Mouse (Mus musculus): ENCODE measurements around the gene Cyp4v3.

Gene Cyp4v3

GRCm38 (mm10) chr8:45310967-45311366 lies 22.0 kb downstream of the Cyp4v3 start:
- DNase-seq = peak in 1 of 2 experiments; percentile 49

- no peak for DNase-seq
Observed at GRCm38 (mm10) chr8:45308366-45308765, 24.6 kb downstream of the Cyp4v3 start, which contains the start of gene Gm45753. Gene Gm45753 (minus strand): TSS chr8:45308466.

- no peak for DNase-seq
Observed at GRCm38 (mm10) chr8:45305479-45305878, 27.5 kb downstream of the Cyp4v3 start.

DNA sequence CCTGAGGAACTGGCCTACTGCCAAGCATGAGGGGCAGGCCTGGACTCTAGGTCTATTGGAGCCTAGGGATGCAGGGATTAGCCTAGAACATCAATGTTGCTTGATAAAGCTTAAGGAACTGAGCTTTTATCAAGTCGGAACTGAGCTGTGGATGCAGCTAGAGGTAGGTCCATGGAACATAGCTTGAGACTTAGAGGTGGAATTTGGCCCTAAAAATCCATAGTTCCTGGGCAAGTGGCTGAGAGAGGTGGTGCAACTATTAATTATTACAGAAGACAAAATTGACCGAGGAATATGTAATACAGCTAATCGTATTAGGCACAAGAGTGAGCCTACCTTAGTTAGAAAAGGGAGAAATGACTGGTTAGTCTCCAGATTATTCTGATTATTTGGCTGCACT lies 28.7 kb downstream of the Cyp4v3 start:
- DNase-seq = no peak

GRCm38 (mm10) chr8:45302390-45302789 lies 30.6 kb downstream of the Cyp4v3 start:
- DNase-seq = no peak

DNA sequence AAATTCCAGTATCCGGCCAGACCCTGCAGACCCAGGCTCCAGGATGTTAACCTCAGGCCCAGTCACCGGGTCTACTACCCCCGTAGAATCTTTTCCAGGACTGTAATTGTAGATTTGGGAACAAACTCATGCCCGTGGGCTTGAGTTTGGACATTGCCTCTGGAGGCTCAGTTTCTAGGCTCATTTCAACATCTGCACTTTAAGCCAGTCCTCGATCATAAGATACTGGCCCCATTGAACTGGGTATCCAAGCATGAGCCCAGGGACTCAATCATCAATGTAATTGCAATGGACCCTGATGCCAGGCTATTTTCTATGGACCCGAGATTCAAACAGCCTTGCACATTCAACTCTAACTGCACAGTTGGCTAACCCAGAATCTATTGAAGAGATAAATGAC lies 37.7 kb downstream of the Cyp4v3 start:
- DNase-seq = no peak

DNA sequence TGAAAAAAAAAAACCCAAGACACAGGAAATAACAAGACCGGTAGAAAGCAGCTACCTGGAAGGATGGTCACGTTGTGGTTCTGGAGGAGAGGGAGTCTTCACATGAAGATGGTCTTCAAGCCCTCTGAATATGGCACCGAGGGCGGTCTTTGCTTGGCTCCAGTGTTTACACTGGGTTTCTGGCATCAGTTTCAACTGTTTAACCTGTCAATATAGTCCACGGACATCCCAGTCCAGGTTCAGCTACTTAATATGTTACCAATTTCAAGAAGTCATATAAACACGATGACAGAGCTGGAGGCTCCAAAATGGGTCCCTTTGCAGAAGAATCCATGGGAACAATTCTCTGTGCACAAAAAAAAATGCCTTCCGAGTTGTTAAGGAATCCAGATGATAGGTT lies 38.3 kb downstream of the Cyp4v3 start, which contains the start of gene Klkb1:
Klkb1 (minus strand) TSS at position 173 of the 400 bp plus-strand sequence.
- DNase-seq = no peak

- DNase-seq = no peak
Observed at GRCm38 (mm10) chr8:45291790-45292189, 41.2 kb downstream of the Cyp4v3 start.

GRCm38 (mm10) chr8:45281630-45282029 lies 51.4 kb downstream of the Cyp4v3 start:
- DNase-seq = peak in 1 of 2 experiments; percentile 28

GRCm38 (mm10) chr8:45277453-45277852 lies 55.6 kb downstream of the Cyp4v3 start:
- DNase-seq = no peak

DNA sequence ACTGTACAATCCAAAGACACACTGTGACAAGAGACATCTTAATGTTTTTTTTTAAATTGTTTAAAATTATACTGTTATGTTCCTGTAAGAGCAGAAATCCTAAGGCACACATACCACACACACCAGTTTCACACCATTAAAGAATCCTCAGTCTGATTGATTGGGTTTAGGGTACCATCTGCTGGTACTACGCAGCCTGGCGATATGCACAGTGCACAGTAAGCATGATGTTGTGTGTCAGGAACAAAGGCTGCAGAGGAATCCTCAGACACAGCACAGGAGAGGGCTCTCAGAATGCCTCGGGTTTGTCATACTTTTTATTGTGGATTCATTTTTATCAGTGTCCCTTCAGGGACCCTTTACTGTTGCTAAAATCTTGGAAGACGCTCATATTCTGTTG lies 58.7 kb downstream of the Cyp4v3 start:
- no peak for DNase-seq

DNA sequence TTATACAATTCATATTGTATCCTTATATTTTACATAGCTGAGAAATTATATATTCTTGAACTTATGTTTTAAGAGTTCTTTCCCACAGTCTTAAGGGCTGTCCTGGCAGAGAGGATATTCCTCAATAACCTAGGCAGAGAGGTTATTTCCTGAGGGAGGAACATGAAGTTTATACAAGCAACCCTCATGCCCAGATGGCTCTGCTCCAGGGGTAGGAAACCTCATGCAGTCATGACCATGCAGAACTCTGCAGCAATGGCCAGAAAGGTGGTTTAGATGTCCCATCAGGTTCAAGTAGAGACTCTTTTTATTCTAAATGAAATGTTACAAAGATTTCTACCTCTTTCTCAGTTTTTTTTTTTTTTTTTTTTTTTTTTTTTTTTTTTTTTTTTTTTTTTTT lies 64.0 kb downstream of the Cyp4v3 start:
- DNase-seq = no peak

GRCm38 (mm10) chr8:45268485-45268884 lies 64.5 kb downstream of the Cyp4v3 start:
- DNase-seq = no peak

DNA sequence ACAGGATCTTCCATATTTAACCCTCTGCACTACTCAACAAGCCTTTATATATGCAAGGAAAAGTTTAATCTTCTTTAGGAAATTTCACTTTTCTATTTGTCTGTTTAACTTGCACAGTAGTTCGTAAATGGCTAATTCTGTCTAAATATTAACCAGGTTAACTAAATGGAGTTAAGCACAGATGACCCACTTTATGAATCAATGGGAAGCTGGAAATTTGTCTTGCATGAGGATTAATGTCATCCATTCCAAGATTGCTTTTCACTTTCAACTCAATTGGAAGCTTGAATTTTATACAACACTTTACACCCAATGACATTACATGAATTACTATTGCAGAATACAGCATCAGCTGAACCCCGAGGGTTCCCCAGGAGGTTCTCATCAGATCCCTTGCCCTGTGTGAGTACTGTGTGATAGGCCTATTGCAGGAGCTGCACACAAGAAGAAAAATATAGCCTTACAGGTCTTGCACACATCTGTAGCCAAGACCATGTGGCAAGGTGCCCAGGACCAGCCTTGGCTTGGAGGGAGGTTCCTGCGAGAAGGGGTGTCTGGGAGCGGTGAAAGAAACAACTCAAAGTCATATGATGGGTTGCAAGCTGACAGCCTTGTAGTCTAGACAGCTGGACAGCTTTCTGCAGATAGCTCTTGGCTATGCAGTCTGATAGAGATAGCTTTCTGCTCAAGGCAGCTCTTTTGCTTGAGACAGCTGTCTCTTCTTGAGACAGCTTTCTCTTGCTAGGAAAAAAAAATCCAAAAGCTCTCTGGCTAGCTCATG lies 65.2 kb downstream of the Cyp4v3 start:
- DNase-seq = peak; percentile 19 to 48

DNA sequence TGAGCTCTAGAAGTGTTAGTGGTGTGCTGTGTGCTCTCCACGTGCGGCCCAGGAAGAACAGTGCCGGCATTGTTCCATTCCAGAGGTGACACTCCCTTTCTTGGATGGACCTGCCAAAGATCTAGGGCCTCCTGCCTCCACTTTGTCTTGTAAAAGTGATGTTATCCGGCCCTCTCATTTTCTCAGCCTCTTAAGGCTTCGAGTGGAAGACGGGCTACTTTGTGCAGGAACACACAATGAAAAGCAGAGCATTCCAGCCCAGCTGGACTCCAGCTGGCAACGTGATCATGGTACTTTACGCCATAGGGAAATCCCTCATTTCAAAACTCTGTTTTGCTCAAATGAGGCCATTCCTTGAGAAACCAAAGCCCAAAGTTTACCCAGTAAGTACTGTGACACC lies 66.0 kb downstream of the Cyp4v3 start:
- peak; percentile 23 to 69 for DNase-seq

- no peak for DNase-seq
Observed at GRCm38 (mm10) chr8:45264918-45265317, 68.1 kb downstream of the Cyp4v3 start.

DNA sequence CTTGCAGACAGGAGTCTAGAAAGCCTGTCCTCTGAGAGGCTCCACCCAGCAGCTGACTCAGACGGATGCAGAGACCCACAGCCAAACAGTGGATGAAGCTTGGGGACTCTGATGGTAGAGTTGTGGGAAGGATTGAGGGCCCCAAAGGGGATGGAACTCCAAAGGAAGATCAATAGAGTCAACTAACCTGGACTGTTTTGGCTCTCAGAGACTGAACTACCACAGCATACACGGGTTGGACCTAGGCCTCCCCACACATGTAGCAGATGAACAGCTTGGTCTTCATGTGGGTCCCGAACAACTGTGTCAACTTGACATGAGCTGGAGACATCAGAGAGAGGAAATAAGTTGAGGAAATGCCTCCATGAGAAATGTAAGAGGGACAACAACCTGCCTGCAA lies 70.2 kb downstream of the Cyp4v3 start:
- DNase-seq = no peak

GRCm38 (mm10) chr8:45261920-45262319 lies 71.1 kb downstream of the Cyp4v3 start, which contains the start of gene F11:
Gene F11 (minus strand): TSS chr8:45262031.
- DNase-seq = no peak

DNA sequence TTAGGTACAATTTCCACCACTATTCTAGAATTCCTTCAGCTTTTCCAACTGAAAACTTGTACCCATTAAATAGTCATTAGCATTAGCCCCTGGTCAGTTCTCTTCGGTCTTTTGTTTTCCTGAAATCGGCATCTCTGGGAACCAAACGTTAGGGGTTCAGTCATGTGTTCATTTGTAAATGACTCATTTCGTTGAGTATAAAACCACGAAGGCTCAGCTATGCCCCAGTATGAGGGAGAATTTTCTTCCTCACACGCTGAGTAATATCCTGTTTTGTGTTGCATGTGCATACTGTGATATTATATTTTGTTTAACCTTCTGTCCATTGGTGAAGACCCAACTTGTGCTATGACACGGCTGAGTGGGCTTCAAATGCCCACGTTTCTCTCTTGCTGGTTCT lies 74.6 kb downstream of the Cyp4v3 start:
- DNase-seq = no peak

DNA sequence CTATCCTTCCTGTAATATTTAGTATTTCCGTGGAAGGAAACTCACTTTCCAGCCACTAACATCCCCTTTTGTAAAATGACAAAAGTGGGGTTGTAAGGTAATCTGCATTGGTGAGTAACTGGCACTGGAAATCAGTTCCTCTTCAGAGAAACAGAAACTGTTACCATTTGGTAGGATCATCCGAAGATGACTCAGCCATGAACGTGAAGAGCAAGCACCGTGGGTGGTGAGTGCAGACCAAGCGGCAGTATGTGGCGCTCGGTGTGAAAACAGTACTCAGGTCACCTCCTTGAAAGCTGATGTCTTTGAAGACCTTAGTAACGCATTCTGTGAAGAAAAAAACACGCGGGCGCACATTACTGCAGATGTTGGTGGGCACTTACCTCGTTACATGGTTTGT lies 78.0 kb downstream of the Cyp4v3 start:
- DNase-seq = no peak
